Mouse (Mus musculus): ENCODE measurements around the gene Cyp2j7. TPM values are rescaled to one million over a fixed set of nuclear protein-coding genes. Genes with fewer than 3 reads are reported as not detected.
"Not testable (repeated sequence)": the region's sequence is repeated elsewhere in the genome, so short reads cannot be mapped to it uniquely, and the experiment has no call there.

Cyp2j7 gene
- polyA plus RNA-seq (2016; fragmentation: Nextera tagmentation; extraction: Ambion mirVana): not detected in 2 replicates

DNA sequence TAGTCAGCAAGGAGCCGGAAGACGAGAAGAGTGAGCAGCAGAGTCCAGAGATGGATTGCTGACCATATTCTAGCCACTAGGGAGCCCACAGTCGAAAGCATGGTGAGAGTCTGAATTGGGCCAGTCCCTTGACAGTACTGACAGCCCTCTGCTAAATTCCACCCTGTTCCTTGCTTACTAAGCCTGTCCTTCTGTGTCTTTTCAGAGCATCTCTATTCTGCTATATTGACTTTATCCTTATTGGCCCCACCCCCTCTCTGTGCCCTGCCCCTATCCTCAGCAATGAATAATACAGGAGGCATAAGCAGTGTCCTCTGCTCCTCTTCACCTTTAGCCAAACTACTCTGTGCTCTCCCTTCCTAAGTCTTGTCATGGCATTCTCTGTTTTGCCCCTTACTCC lies at the start of gene Cyp2j7:
Cyp2j7 (minus strand) TSS at position 101 of the 400 bp plus-strand sequence.
- no peak within 1 kb of the TSS for H3K27ac ChIP-seq
- ATAC-seq (ENCODE audit: insufficient number of reproducible peaks, insufficient read depth, low FRiP score, low TSS enrichment, low read depth): no peak
- H3K4me1 ChIP-seq (replicated peaks): no peaks in the 10 kb centered on the region
- no peak within 1 kb of the TSS for H3K4me2 ChIP-seq
- H3K4me3 ChIP-seq (replicated peaks): no peak within 1 kb of the TSS
- no peaks in the 10 kb centered on the region for H3K27me3 ChIP-seq
- WGBS: 79% methylated on average over 3 of the region's 3 CpGs
- H3K36me3 ChIP-seq: no peaks in the 10 kb centered on the region
- H3K9me3 ChIP-seq: no peaks in the 10 kb centered on the region
- H3K9ac ChIP-seq (replicated peaks): no peak within 1 kb of the TSS

DNA sequence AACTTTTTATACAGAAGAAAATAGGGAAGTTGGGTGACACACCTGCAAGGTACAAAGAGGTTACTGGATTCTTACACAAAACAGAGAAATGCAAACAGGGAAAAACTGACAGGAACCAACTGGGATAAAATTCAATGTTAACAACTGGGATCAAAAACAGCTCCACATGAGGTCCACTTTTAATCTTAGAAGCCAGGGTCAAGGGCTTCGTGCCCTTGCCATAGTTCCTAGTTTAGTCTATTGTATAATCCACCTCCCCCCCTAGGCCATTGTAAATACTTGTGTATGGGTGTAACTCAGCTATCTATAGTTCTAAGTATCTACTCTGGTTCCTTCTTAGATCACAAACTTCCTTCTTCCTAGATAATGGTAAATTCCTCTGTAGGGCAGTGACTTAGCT lies 40.4 kb upstream of the Cyp2j7 start:
- H3K9ac ChIP-seq (replicated peaks): not testable (repeated sequence)

DNA sequence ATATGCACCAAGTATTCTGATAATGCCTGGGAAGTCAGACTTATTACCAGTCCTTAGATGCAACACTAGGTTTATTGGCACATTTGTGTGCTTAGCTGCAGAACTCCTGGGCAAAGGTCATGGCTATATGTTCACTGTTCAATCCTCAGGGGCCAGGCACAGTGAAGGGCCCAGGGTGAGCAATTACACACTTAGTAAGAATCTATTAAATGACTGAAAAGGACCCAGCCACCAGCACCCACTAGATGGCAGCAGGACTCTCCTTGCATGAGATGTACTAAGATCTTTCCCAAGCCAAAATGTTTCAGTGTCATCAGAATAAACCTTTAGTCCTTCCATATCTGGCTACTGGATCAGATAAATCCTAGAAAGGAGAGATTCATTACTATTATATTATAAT lies 37.4 kb upstream of the Cyp2j7 start:
- no peaks in the 10 kb centered on the region for H3K27me3 ChIP-seq
- no peaks in the 10 kb centered on the region for H3K9me3 ChIP-seq
- H3K4me2 ChIP-seq: no peak overlapping the region
- H3K4me1 ChIP-seq (replicated peaks): no peaks in the 10 kb centered on the region
- H3K36me3 ChIP-seq: no peaks in the 10 kb centered on the region
- no peak overlapping the region for H3K9ac ChIP-seq (replicated peaks)
- H3K27ac ChIP-seq: no peak overlapping the region
- ATAC-seq (ENCODE audit: insufficient number of reproducible peaks, insufficient read depth, low FRiP score, low TSS enrichment, low read depth): no peak; the same call in 1 of the 2 replicates
- H3K4me3 ChIP-seq (replicated peaks): no peak overlapping the region

More for the DNA sequence above, 40.4 kb upstream of the Cyp2j7 start:
- H3K9me3 ChIP-seq: peaks cover 22% of the 10 kb centered on the region
- H3K27me3 ChIP-seq; H3K27ac ChIP-seq; H3K4me2 ChIP-seq; H3K4me1 ChIP-seq (replicated peaks); ATAC-seq (ENCODE audit: insufficient number of reproducible peaks, insufficient read depth, low FRiP score, low TSS enrichment, low read depth); H3K36me3 ChIP-seq; H3K4me3 ChIP-seq (replicated peaks): not testable (repeated sequence)
- WGBS: 69% methylated on average over 1 of the region's 1 CpGs

DNA sequence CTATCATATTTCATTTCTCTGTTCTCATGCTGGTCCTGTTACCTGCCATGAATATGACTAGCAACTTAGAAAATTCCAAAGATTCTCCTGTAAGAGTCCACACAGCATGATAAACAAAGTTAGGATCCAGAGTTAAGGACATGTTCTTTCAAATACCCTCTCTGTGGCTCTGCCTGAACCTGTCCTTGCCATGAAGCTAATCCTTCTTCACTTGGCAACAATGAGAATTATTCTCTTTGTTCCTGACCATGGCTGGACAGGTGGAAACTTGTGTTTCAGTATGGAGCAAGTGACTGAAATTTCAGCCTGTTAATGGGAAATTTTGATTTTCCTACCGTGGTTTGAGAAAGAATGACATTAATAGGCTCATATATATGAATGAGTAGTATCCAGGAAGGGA lies 39.8 kb downstream of the Cyp2j7 start:
- H3K9ac ChIP-seq (replicated peaks): no peak overlapping the region
- no peak overlapping the region for H3K27ac ChIP-seq
- no peak for ATAC-seq (ENCODE audit: insufficient number of reproducible peaks, insufficient read depth, low FRiP score, low TSS enrichment, low read depth)
- no peaks in the 10 kb centered on the region for H3K36me3 ChIP-seq
- WGBS: 70% methylated on average over 1 of the region's 1 CpGs
- no peak overlapping the region for H3K4me2 ChIP-seq
- H3K4me3 ChIP-seq (replicated peaks): no peak overlapping the region
- no peaks in the 10 kb centered on the region for H3K4me1 ChIP-seq (replicated peaks)
- H3K9me3 ChIP-seq: no peaks in the 10 kb centered on the region
- H3K27me3 ChIP-seq: no peaks in the 10 kb centered on the region

DNA sequence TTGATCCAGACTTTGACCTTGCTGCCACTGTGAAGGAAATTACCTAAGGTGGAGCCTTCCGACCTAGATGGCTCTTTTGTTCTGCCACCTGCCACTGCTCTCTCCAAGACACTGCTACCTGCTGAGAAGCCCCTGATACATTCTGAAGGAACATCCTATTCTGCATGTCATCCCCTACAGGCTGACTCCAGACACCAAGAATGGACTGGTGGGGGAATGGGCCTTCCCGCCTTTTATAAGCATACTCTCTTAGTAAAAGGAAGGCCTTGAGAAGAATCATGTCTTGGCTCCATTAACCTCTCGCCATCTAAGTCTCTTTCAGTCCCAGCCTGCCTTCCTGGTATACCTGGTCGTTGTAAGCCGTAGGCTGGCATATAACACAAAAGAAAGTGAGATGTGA lies 47.1 kb downstream of the Cyp2j7 start:
- not testable (repeated sequence) for H3K9ac ChIP-seq (replicated peaks); H3K4me3 ChIP-seq (replicated peaks); H3K27ac ChIP-seq; H3K4me1 ChIP-seq (replicated peaks); H3K9me3 ChIP-seq; H3K36me3 ChIP-seq; H3K27me3 ChIP-seq; ATAC-seq (ENCODE audit: insufficient number of reproducible peaks, insufficient read depth, low FRiP score, low TSS enrichment, low read depth); H3K4me2 ChIP-seq
- 89% methylated on average over 5 of the region's 5 CpGs for WGBS

DNA sequence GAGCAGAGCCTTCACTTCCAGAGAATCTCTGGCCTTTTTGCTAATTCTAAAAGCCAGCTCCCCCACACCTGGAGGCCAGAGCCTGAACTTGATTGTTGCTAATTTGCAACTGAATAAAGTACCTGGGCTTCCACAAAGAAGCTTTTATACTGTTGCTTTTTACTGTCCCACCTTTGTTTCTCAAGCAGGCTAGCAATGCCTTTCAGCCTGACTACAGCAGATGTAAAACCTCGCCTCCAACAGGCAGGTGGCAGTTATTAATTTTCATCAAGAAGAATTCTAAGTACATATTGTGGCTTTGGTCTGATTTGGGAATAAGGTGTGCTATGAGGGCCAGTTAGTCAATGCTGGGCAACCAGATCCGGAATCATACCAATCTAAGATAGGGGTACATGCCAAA lies 47.8 kb downstream of the Cyp2j7 start:
- H3K4me1 ChIP-seq (replicated peaks); H3K9ac ChIP-seq (replicated peaks); H3K27ac ChIP-seq; H3K4me2 ChIP-seq; H3K27me3 ChIP-seq; ATAC-seq (ENCODE audit: insufficient number of reproducible peaks, insufficient read depth, low FRiP score, low TSS enrichment, low read depth); H3K4me3 ChIP-seq (replicated peaks); H3K36me3 ChIP-seq; H3K9me3 ChIP-seq: not testable (repeated sequence)
- 88% methylated on average over 2 of the region's 2 CpGs for WGBS

DNA sequence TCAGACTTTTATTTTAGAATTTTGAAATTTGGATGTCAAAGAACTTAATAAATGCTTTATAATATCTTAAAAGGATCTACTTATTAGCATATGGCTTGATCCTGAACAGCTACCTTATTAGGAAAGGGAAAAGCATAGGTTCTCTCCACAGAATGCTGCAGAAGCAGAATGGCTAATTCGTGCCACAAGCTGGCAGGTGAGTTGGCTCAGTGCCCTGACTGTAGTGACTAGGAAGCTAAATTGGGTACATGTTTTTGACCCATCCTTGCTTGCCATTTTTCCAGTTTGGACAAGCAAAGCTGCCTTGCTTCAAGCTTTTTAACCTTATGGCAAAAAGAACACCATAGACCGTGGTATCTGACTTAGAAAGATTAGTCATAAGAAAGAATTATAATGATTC lies 48.3 kb downstream of the Cyp2j7 start:
- H3K4me1 ChIP-seq (replicated peaks); H3K27ac ChIP-seq; H3K4me3 ChIP-seq (replicated peaks); ATAC-seq (ENCODE audit: insufficient number of reproducible peaks, insufficient read depth, low FRiP score, low TSS enrichment, low read depth); H3K9ac ChIP-seq (replicated peaks); H3K4me2 ChIP-seq; H3K27me3 ChIP-seq; H3K9me3 ChIP-seq; H3K36me3 ChIP-seq: not testable (repeated sequence)
- WGBS: 90% methylated on average over 2 of the region's 2 CpGs

DNA sequence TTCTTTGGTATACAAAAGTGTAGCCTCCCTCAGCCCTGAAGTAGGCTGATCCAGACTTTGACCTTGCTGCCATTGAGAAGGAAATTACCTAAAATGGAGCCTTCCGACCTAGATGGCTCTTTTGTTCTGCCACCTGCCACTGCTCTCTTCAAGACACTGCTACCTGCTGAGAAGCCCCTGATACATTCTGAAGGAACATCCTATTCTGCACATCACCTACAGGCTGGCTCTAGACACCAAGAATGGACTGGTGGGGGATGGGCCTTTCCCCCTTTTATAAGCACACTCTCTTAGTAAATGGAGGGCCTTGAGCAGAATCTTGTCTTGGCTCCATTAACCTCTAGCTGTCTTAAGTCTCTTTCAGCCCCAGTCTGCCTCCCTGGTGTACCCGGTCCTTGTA lies 51.7 kb downstream of the Cyp2j7 start:
- H3K4me2 ChIP-seq; H3K4me1 ChIP-seq (replicated peaks); H3K9me3 ChIP-seq; H3K27ac ChIP-seq; H3K36me3 ChIP-seq; H3K4me3 ChIP-seq (replicated peaks); H3K27me3 ChIP-seq; H3K9ac ChIP-seq (replicated peaks); ATAC-seq (ENCODE audit: insufficient number of reproducible peaks, insufficient read depth, low FRiP score, low TSS enrichment, low read depth): not testable (repeated sequence)
- WGBS: 86% methylated on average over 2 of the region's 2 CpGs

DNA sequence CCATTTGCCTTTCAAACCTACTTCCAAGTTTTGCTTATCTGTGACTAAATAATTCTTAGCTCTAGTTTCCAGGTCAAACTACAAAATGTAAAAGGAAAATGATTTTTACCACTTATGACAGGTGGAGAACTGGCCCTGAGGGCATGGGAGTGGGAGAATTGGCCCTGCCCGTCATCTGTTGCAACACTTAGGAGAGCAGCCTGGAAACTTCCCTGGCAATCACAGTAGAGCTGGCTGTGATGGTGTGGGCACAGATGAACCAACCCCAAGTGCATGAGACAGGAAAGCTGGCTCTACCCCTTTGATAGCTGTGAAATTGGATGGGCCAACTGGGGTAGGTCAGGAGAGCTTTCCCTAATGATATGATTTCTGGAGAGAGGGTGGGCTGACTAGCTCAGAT lies 73.6 kb downstream of the Cyp2j7 start:
- no peak overlapping the region for H3K9ac ChIP-seq (replicated peaks)

DNA sequence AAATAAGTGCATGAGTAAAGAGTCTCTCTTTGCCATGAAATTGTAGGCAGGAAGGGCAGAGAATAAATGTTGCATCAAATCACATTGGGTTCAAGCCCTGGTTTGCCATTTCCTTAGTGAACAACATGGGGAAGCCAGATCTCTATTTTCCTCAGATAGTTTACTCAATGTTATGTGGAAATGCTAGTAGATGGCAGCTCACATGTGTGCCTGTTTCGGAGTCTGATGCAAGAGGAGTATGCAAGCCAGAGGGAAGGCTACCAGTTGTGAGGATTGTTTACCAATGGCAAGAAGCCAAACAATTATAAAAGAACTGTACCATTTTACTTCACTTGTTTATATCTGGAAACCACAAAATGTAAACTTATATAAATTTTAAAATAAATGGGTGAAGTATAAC lies 74.9 kb downstream of the Cyp2j7 start:
- Histone ChIP-seq H3K36me3 (no peaks in the 10 kb centered on the region), H3K27ac (no peak overlapping the region), H3K4me2 (no peak overlapping the region), H3K9ac (replicated peaks) (no peak overlapping the region), H3K4me3 (replicated peaks) (no peak overlapping the region), H3K27me3 (no peaks in the 10 kb centered on the region), H3K9me3 (no peaks in the 10 kb centered on the region), H3K4me1 (replicated peaks) (no peaks in the 10 kb centered on the region)
- no peak for ATAC-seq (ENCODE audit: insufficient number of reproducible peaks, insufficient read depth, low FRiP score, low TSS enrichment, low read depth)
- 84% methylated on average over 1 of the region's 1 CpGs for WGBS

More for the DNA sequence above, 73.6 kb downstream of the Cyp2j7 start:
- Histone ChIP-seq H3K27ac (no peak overlapping the region), H3K4me1 (replicated peaks) (no peaks in the 10 kb centered on the region), H3K4me3 (replicated peaks) (no peak overlapping the region), H3K36me3 (no peaks in the 10 kb centered on the region), H3K27me3 (no peaks in the 10 kb centered on the region), H3K9me3 (no peaks in the 10 kb centered on the region), H3K4me2 (no peak overlapping the region)
- WGBS: 70% methylated on average over 1 of the region's 1 CpGs
- ATAC-seq (ENCODE audit: insufficient number of reproducible peaks, insufficient read depth, low FRiP score, low TSS enrichment, low read depth): no peak
